Mouse (Mus musculus): Measurements from ENCODE around the gene Il24.

Il24 gene

GRCm38 (mm10) chr1:130892446-130892845, 5.2 kb upstream of the Il24 start:
- Histone ChIP-seq H3K9me3 (ENCODE audit: low read length) (no peaks in the 10 kb centered on the region), H3K4me1 (replicated peaks; ENCODE audit: low read depth, low read length) (no peaks in the 10 kb centered on the region), H3K27me3 (ENCODE audit: insufficient read depth, low read length) (0 out of 2 replicates have a peak, but pooled peaks cover 4% of the 10 kb centered on the region), H3K4me3 (replicated peaks; ENCODE audit: low read length) (no peak overlapping the region), H3K36me3 (ENCODE audit: insufficient read depth, low read length) (no peaks in the 10 kb centered on the region)
- TF ChIP-seq POU5F1 (IDR thresholded peaks at IDR 0.05; ENCODE audit: borderline replicate concordance, low read length) = no peak
- no peak for TF ChIP-seq NANOG (IDR thresholded peaks at IDR 0.05; ENCODE audit: borderline replicate concordance, low read length)
- TF ChIP-seq CTCF (conservative IDR thresholded peaks at IDR 0.05; ENCODE audit: low read length) = no peak

GRCm38 (mm10) chr1:130883146-130883545, 4.1 kb downstream of the Il24 start:
- peaks cover 76% of the 10 kb centered on the region for H3K27me3 ChIP-seq (ENCODE audit: insufficient read depth, low read length)
- H3K36me3 ChIP-seq (ENCODE audit: insufficient read depth, low read length) = no peaks in the 10 kb centered on the region
- 0 out of 2 replicates have a peak, but pooled peaks cover 4% of the 10 kb centered on the region for H3K4me1 ChIP-seq (replicated peaks; ENCODE audit: low read depth, low read length)
- H3K9me3 ChIP-seq (ENCODE audit: low read length) = no peaks in the 10 kb centered on the region
- no peak overlapping the region for H3K4me3 ChIP-seq (replicated peaks; ENCODE audit: low read length)
- no peak for TF ChIP-seq CTCF (conservative IDR thresholded peaks at IDR 0.05; ENCODE audit: low read length)
- TF ChIP-seq POU5F1 (IDR thresholded peaks at IDR 0.05; ENCODE audit: borderline replicate concordance, low read length) = no peak
- TF ChIP-seq NANOG (IDR thresholded peaks at IDR 0.05; ENCODE audit: borderline replicate concordance, low read length) = no peak

GRCm38 (mm10) chr1:130879927-130880326, 7.3 kb downstream of the Il24 start:
- Histone ChIP-seq H3K4me3 (replicated peaks; ENCODE audit: low read length) (no peak overlapping the region), H3K36me3 (ENCODE audit: insufficient read depth, low read length) (no peaks in the 10 kb centered on the region), H3K27me3 (ENCODE audit: insufficient read depth, low read length) (peaks cover 73% of the 10 kb centered on the region), H3K4me1 (replicated peaks; ENCODE audit: low read depth, low read length) (peaks cover 7% of the 10 kb centered on the region; the same call in 1 of the 2 replicates), H3K9me3 (ENCODE audit: low read length) (no peaks in the 10 kb centered on the region)
- no peak for TF ChIP-seq CTCF (conservative IDR thresholded peaks at IDR 0.05; ENCODE audit: low read length)
- TF ChIP-seq POU5F1 (IDR thresholded peaks at IDR 0.05; ENCODE audit: borderline replicate concordance, low read length) = no peak

- Histone ChIP-seq H3K9me3 (ENCODE audit: low read length) (no peaks in the 10 kb centered on the region), H3K4me3 (replicated peaks; ENCODE audit: low read length) (peak overlapping the region; percentile 77), H3K36me3 (ENCODE audit: insufficient read depth, low read length) (no peaks in the 10 kb centered on the region), H3K27me3 (ENCODE audit: insufficient read depth, low read length) (peaks cover 60% of the 10 kb centered on the region), H3K4me1 (replicated peaks; ENCODE audit: low read depth, low read length) (peaks cover 7% of the 10 kb centered on the region; the same call in 1 of the 2 replicates)
- no peak for TF ChIP-seq CTCF (conservative IDR thresholded peaks at IDR 0.05; ENCODE audit: low read length)
- TF ChIP-seq NANOG (IDR thresholded peaks at IDR 0.05; ENCODE audit: borderline replicate concordance, low read length) = no peak
- no peak for TF ChIP-seq POU5F1 (IDR thresholded peaks at IDR 0.05; ENCODE audit: borderline replicate concordance, low read length)
Measured at GRCm38 (mm10) chr1:130877889-130878614, 9.2 kb downstream of the Il24 start.

- H3K27me3 ChIP-seq (ENCODE audit: insufficient read depth, low read length) = peaks cover 54% of the 10 kb centered on the region
- H3K36me3 ChIP-seq (ENCODE audit: insufficient read depth, low read length) = no peaks in the 10 kb centered on the region
- peaks cover 7% of the 10 kb centered on the region; the same call in 1 of the 2 replicates for H3K4me1 ChIP-seq (replicated peaks; ENCODE audit: low read depth, low read length)
- TF ChIP-seq CTCF (conservative IDR thresholded peaks at IDR 0.05; ENCODE audit: low read length) (peak; percentile 60), NANOG (IDR thresholded peaks at IDR 0.05; ENCODE audit: borderline replicate concordance, low read length) (no peak), POU5F1 (IDR thresholded peaks at IDR 0.05; ENCODE audit: borderline replicate concordance, low read length) (no peak)
- no peak overlapping the region for H3K4me3 ChIP-seq (replicated peaks; ENCODE audit: low read length)
- H3K9me3 ChIP-seq (ENCODE audit: low read length) = no peaks in the 10 kb centered on the region
Measured at GRCm38 (mm10) chr1:130876931-130877509, 10.2 kb downstream of the Il24 start.

GRCm38 (mm10) chr1:130875910-130876309, 11.3 kb downstream of the Il24 start:
- peaks cover 47% of the 10 kb centered on the region for H3K27me3 ChIP-seq (ENCODE audit: insufficient read depth, low read length)
- no peak overlapping the region for H3K4me3 ChIP-seq (replicated peaks; ENCODE audit: low read length)
- no peak for TF ChIP-seq NANOG (IDR thresholded peaks at IDR 0.05; ENCODE audit: borderline replicate concordance, low read length)
- no peaks in the 10 kb centered on the region for H3K36me3 ChIP-seq (ENCODE audit: insufficient read depth, low read length)
- peaks cover 7% of the 10 kb centered on the region; the same call in 1 of the 2 replicates for H3K4me1 ChIP-seq (replicated peaks; ENCODE audit: low read depth, low read length)
- H3K9me3 ChIP-seq (ENCODE audit: low read length) = no peaks in the 10 kb centered on the region

GRCm38 (mm10) chr1:130875139-130875538, 12.1 kb downstream of the Il24 start:
- Histone ChIP-seq H3K4me1 (replicated peaks; ENCODE audit: low read depth, low read length) (peaks cover 7% of the 10 kb centered on the region; the same call in 1 of the 2 replicates), H3K36me3 (ENCODE audit: insufficient read depth, low read length) (no peaks in the 10 kb centered on the region), H3K27me3 (ENCODE audit: insufficient read depth, low read length) (peaks cover 40% of the 10 kb centered on the region), H3K9me3 (ENCODE audit: low read length) (no peaks in the 10 kb centered on the region), H3K4me3 (replicated peaks; ENCODE audit: low read length) (no peak overlapping the region)
- no peak for TF ChIP-seq POU5F1 (IDR thresholded peaks at IDR 0.05; ENCODE audit: borderline replicate concordance, low read length)
- TF ChIP-seq CTCF (conservative IDR thresholded peaks at IDR 0.05; ENCODE audit: low read length) = peak; percentile 49
- no peak for TF ChIP-seq NANOG (IDR thresholded peaks at IDR 0.05; ENCODE audit: borderline replicate concordance, low read length)

GRCm38 (mm10) chr1:130872912-130873311, 14.3 kb downstream of the Il24 start:
- Histone ChIP-seq H3K4me1 (replicated peaks; ENCODE audit: low read depth, low read length) (peaks cover 3% of the 10 kb centered on the region; the same call in 1 of the 2 replicates), H3K9me3 (ENCODE audit: low read length) (no peaks in the 10 kb centered on the region)
- TF ChIP-seq POU5F1 (IDR thresholded peaks at IDR 0.05; ENCODE audit: borderline replicate concordance, low read length) (no peak), CTCF (conservative IDR thresholded peaks at IDR 0.05; ENCODE audit: low read length) (no peak), NANOG (IDR thresholded peaks at IDR 0.05; ENCODE audit: borderline replicate concordance, low read length) (no peak)

More at GRCm38 (mm10) chr1:130872912-130873311, 14.3 kb downstream of the Il24 start:
- H3K4me3 ChIP-seq (replicated peaks; ENCODE audit: low read length) = no peak overlapping the region
- H3K36me3 ChIP-seq (ENCODE audit: insufficient read depth, low read length) = no peaks in the 10 kb centered on the region
- H3K27me3 ChIP-seq (ENCODE audit: insufficient read depth, low read length) = peaks cover 19% of the 10 kb centered on the region

All from E14TG2a.4 (cell line).